Mouse (Mus musculus): ENCODE results near the gene Bhlhe23. TPM values are rescaled to one million over a fixed set of nuclear protein-coding genes. Genes with fewer than 3 reads are reported as not detected.

The Bhlhe23 gene
- not detected for total RNA-seq (2022)

GRCm38 (mm10) chr2:180776793-180777192 lies at the start of gene Bhlhe23:
Gene Bhlhe23 (minus strand): TSS chr2:180776900.
- no peak for DNase-seq

- DNase-seq = no peak
Measured at GRCm38 (mm10) chr2:180825147-180825941, 48.6 kb upstream of the Bhlhe23 start.

GRCm38 (mm10) chr2:180824724-180825123 lies 48.0 kb upstream of the Bhlhe23 start:
- no peak for DNase-seq

DNA sequence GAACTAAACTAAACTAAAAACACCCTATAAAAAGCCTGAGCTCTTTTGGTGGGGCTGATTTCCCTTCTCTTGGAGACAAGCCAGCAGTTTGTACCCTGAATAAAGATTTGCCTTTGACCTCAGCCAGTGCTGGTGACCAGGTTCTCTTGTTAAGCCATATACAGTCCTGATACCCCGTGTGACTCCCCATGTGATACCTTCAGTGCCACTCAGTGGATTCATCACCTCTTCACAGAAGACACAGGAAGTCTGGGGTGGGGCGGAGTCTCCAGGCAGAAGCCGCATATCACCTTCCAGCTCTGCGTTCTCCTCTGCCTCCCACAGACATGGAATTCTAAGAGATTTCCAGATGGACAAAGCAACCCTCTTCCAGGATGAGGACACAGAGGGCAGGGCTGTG lies 47.4 kb upstream of the Bhlhe23 start:
- no peak for DNase-seq

DNA sequence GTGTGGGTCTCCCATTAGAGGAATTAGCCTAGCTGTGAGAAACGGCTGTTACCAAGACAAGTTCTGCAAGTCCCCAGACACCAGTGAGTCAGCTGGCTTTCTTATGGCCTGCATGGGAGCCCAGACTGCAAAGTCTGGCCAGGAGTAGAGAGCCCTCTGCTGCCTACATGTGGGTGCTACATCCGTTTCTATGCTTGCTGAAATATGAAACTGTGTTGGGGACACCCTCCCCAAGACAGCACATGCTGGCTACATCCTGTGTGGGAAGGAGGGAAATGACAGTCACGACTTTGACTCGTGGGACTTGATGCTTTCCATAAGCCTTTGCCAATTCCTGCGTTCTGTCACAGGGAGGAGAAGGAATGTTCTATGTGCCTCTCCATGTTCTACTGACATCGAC lies 45.8 kb upstream of the Bhlhe23 start:
- peak; percentile 21 for DNase-seq

GRCm38 (mm10) chr2:180819504-180819903 lies 42.8 kb upstream of the Bhlhe23 start:
- DNase-seq = no peak

DNA sequence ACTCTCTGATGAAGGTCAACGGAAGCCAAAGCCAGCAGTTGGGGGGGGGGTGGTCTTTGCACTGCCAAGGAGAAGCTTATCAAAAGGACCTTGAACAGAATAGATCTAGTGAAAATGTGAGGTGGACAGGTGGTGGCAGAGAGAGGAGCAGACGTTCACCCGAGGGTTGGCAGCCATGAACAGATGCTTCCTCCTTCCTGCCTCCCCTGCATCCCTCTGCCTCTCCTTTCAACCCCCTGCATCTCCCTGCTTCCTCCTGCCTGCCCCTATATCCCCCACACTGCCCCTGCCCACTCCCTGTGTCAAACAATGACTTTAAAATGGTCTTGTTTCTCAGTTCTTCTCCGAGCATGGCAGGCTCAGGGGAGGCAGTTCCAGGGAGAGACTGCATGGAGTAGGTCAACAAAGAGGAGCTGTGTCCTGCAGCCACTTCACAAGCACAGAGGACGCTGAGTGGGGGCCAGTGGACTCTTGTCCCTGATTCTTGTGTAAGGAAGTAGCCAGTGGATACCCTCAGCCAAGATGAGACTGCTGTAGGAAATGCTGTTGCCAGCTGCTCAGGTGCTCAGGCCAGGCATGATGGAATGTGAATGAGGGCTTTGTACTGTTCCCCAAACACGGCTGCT lies 39.9 kb upstream of the Bhlhe23 start:
- DNase-seq = no peak

DNA sequence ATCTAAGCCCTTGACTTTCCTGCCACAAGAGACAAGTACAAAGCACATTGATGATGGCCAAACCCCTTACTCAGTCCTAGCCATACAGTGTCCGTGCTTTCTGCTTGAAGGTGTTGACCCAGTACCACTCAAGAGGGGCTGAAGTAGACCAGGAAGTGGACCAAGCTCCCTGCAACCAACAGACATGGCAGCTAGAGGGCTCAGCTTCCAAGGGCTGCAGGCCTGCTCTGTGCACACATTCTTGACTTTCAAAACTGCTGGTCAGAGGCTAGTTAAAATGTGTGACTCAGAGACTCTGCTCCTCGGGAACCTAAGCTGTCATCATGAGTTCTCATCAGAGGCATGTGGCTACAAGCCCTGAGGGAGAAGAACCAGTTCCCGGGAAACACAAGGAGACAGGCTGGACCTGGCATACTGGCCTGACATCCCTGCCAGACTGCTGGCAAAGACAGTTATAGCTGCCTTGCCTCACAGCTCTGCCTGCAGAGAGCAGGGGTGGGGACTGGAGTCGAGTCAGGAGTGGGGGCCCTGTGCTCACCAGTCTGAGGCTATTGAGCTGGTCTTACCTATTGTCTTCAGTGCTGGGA lies 37.4 kb upstream of the Bhlhe23 start:
- no peak for DNase-seq

DNA sequence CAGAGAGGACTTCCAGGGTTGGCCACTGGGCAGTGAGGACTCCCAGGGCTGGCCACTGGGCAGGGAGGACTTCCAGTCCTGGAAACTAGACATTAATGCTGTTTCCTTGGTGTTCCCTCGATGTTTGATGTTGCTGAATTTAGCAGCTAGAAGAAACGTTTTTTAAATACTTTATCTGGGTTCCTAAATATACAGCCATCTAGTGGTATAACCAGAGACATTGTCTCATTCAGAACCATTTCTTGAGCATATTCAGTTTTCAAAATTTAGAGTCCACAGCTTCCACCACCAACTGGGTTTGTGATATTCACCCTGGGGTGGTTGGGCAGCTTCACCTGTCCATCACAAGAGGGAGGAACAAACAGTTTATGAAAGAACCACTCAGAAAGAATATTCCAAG lies 34.3 kb upstream of the Bhlhe23 start:
- DNase-seq = no peak

- DNase-seq = no peak
Measured at GRCm38 (mm10) chr2:180809510-180809909, 32.8 kb upstream of the Bhlhe23 start.

- peak; percentile 6 for DNase-seq
Measured at GRCm38 (mm10) chr2:180805966-180806365, 29.3 kb upstream of the Bhlhe23 start.

DNA sequence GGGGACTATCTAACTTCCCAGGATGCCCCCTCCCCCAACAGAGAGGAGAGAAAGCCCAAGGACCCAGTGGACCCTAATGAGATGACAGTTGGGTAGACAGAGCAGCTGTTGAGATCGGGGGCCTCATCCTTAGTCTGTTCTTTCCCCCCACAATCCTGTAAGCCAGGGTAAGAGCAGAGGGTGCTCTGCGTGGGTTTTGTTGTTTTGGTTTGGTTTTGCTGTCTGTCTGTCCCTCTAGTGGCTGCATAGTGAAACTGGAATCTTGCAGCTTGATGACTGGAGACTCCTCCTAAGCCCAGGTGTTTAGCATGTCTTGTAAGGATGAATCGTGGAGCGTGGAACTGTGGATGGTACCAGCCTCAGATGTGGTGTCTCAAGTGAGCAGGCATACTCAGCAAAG lies 19.3 kb upstream of the Bhlhe23 start:
- no peak for DNase-seq

DNA sequence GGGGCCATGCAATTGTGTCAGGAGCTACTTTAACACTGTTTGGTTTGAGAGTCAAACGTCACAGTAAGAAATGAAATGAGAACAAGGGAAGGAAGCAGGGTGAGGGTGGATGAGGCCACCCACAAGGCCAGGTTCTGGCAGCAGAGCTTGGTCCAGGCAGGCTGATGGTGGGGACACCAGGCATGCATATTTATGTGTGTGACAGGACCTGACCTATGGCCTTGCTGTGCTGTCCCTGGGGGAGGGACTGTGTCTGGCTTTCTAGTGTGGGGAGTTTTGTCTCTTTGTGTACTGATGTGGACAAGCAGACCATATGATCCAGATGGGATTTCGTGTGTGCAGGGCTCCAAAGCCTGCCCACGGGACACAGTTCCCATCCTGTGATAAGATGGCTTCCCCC lies 18.9 kb upstream of the Bhlhe23 start:
- no peak for DNase-seq

- DNase-seq = no peak
Measured at GRCm38 (mm10) chr2:180794422-180794821, 17.7 kb upstream of the Bhlhe23 start.

- no peak for DNase-seq
Measured at GRCm38 (mm10) chr2:180791674-180792073, 15.0 kb upstream of the Bhlhe23 start.

DNA sequence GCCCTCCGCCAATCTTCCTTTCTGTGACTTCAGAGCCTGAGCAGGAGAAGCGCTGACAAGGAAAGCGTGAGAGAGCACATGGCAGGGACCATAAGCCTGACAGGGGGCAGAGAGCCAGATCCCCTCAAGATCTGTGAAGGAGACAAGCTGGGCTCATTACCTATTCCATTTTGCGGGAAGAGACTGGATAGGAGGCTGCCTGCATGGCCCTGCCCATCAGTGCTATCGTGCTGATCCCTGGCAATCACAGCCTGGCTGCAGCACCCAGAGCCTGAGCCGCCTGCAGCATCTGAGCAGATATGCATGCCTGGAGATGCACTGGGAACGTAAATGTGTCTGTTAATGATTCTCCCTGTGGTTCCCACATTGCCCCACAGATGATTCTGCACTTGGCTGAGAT lies 12.1 kb upstream of the Bhlhe23 start:
- DNase-seq = no peak

- no peak for DNase-seq
Measured at GRCm38 (mm10) chr2:180788386-180788785, 11.7 kb upstream of the Bhlhe23 start.

DNA sequence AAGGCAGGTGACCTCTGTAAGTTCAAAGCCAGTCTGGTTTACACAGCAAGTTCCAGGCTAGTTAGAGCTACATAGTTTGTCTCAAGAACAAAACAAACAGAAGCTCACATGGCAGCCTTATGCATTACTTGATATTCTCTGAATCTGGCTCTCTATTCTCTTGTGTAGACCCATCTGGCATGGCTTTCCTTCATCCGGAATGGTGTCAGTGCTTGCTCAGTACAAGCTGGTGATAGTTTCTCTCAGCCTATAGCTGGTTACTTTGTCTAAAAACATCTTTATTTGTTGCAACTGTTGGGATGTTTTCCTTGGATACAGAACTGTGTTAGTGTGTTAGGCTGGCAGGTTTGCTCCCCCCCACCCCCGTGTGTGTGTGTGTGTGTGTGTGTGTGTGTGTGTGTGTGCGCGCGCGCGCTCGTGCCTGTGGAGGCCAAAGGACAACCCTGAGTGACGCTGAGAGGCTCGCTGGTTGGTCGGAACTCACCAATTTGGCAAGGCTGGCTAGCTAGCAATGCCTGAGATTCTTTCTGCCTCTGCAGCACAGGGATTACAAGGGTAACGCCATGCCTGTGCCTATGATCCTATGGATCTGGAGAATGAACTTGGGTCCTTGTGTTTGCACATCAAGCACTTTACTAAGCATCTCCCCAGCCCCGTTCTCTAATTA lies 11.0 kb upstream of the Bhlhe23 start:
- DNase-seq = no peak

DNA sequence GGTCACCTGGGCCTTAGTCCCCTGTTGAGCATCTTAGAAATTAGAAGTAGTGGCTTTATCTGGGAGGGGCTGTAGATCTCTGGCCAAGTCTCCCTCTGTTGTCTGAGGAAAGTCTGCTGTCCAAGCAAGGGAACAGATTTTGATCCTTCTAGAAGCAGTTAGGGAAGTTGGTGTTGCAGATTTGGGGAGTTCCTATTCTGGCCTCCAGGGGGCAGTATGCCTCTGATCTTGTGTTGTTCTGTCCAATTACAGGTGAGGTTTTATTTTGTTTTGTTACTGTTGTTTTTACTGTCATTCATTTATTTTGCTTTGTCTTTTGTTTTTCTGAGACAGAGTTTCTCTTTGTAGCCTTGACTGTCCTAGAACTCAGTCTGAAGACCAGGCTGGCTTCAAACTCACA lies 10.0 kb upstream of the Bhlhe23 start:
- no peak for DNase-seq

GRCm38 (mm10) chr2:180780282-180780681 lies 3.6 kb upstream of the Bhlhe23 start:
- DNase-seq = no peak

- DNase-seq = peak; percentile 4
Measured at GRCm38 (mm10) chr2:180779226-180780104, 2.8 kb upstream of the Bhlhe23 start.

DNA sequence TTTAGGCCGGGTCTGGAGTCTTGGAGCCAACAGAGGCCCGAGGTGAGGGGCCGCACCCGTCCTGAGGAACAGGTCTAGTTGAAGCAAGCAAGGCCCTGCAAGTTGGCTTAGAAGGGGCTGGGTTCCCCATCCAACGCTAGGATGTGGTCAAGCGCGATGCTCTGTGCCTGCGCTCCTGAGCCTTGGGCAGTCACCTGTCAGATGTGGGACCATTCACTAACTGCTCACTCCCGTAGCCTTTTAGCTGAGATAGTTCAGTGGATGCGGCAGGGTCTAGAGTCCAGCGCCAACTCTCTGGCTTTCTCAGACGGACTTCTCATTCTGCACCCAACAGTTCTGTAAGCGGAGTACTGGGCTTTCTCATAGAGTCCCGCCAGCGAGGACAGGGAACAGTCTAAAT lies 1.1 kb downstream of the Bhlhe23 start:
- DNase-seq = no peak

Measured in adrenal gland, adult 8-10 months (tissue).